Mouse (Mus musculus): ENCODE results near the gene Arhgef6.

Arhgef6 gene

GRCm38 (mm10) chrX:57187301-57187700 lies 151.2 kb downstream of the Arhgef6 start:
- no peak for DNase-seq

GRCm38 (mm10) chrX:57183359-57183758 lies 155.2 kb downstream of the Arhgef6 start:
- DNase-seq, result no peak

GRCm38 (mm10) chrX:57182470-57182869 lies 156.1 kb downstream of the Arhgef6 start:
- DNase-seq, result no peak

Measured in cerebellum, postnatal 25 days (tissue).